Mouse (Mus musculus): ENCODE measurements at regions not wholly inside any gene's neighbourhood (a gene's known extent, or its start where the extent isn't known, plus 50 kb on each side); places are given as distances from the start of the nearest gene placed in this dataset.

DNA sequence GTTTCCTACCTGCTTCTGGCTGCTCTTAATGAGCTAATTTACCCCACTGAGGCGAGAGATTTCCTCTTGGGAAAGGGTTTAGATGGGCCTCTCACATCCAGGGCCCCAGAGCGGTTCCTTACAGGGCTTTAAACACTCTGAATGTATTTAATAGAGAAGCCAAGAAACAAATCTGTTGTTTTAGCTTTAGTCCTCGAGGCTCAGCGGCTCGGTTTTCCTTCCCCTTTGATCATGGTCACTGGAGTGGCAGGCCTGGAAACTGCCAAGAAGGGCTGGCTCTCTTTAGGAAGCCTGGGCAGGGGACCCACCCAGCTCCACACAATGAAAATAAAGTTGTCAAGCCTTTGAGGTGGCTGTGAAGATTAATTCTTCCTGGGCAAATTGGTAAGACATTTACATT, 127.5 kb upstream of the Jag1 start:
- peak; percentile 39 for DNase-seq (ENCODE audit: low spot score)

DNA sequence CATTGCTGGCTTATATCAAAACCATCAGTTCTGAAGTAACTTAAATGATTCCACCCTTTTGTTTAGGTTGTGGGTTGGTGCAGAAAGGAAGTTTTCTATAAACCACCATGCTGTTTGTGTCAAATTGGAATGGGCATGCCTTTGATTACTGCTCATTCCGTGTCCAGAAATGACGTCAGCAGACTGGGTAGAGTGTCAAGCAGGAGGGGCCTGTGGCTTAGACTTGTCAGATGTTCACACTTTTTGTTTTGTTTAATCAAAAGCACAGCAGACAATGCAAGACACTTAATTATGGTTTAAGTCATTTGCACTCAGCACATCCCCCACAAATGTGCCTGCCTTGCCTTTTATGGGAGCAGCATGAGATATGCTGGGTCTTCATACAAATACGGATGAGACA, 120.5 kb upstream of the Jag1 start:
- no peak for DNase-seq (ENCODE audit: low spot score)

DNA sequence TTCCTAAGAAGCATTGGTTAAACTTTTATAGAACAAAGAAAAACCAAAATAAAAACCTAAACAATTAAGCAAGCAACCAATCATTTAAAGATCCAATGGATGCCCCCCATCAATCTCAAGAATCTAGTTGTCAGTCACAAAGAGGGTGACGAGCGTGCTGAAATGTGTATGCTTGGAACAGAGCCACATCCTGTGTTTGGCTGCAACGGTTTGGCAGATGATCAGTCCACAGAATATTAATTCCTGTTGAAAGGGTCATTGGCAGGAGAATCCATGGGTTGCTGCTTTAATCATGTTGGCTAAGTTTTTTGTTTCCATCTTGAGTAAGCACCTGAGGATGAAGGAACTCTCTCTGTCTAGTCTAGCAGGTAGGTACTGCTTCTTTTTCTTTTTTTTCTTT, 117.5 kb upstream of the Jag1 start:
- DNase-seq (ENCODE audit: low spot score) = no peak

DNA sequence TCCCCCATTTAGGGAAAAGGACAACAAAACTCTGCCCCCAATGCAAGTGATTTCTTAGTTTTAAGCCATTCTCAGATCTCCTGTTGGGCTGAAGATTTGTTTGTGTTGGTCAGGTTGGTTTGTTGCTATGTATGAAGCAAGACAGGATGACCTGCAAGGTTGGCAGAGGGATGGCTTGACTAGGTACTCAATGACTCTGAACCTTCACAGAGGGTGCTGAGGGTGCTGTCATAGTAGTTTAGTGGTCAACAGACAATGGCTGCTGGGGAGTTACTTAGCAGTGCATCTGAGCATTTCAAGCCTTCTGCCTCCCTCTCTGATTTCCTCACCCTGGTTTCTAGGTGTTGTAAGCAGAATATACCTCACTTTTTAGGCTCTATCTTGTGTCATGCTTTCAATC, 114.7 kb upstream of the Jag1 start:
- no peak for DNase-seq (ENCODE audit: low spot score)

DNA sequence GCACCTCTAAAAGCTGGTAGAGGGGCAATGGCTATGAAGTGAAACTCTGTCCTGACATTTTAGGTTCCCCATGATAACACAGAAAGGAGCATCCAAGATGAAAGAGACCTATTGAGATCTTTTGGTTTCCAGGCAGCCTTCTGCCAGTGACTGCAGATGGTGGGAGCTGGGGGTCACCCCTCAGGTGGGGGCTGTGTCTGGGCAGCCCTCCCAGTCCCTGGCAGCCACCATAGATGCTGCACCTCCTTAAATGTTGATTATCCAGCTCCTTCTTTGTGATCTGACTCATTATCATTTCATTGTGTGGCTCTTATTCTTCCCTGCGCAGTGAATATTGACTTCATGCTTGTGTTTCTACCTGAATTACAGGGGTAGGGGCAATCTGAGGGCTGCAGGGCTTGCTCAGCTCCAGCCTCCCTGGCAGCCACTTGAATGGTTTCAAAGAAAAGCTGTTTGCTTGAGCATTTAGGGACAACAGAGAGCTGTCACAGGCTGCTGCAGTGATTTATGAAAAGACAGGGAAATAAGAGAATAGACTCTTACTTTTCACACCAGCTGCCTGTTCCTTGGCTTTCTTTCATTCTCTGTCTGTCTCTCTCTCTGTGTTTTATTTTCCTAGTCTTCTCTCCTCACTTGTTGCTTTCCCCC, 113.1 kb upstream of the Jag1 start:
- no peak for DNase-seq (ENCODE audit: low spot score)

DNA sequence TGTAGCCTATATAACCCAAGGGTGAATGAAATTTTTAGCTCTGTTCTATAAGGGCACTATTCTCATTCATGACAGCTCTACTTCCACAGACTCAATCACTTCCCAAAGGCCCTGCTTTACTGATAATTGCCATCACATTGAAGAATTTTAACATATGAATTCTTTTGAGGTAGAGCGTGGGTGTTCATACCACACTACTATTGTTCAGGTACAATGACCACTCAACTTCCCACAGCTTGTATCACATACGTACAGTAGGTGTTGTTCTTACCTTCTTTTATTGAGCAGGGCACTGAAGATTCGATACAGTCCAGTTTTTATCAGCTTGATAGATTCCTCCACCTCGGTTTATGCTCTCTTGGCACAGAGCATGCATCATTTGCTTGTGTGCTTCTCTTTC, 111.1 kb upstream of the Jag1 start:
- no peak for DNase-seq (ENCODE audit: low spot score)

DNA sequence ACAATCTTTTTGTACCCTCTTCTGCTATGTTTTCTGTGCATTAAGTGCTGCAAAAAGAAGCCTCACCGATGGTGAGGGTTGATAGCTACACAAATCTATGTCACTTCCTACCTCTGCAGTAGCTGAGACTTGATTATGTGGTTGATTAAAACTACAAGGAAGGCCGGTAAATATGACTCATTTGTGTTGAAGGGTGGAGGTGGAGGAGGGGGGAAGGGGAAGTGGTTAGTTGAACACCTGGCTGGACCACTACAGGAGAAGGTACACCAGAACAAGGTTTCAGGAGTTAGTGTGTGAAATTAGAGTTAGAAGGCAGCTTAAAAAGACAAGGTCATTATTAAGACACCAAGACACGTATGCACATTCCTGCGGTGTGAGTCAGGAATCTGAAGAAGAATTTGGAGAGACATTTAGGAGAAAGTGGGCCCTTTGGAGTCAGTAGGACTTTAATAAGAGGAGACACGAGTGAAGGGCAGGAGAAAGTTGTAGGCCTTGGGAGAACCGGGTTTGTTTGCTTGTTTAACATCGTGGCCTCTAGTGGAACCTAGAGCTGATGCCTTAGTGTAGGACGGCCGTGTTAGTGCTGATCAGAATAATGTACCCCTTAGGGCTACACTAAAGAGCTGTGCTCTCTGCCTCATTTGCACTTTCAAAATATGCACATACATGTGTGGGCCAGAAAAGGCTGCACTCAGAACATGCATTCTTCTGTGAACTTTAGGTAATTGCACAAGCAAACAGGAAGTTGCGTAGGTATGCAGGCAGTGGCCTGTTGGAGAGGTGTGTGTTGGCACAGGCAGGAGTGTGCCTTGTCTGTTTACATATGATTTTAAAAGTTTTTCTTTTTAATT, 108.5 kb upstream of the Jag1 start:
- DNase-seq (ENCODE audit: low spot score) = no peak

DNA sequence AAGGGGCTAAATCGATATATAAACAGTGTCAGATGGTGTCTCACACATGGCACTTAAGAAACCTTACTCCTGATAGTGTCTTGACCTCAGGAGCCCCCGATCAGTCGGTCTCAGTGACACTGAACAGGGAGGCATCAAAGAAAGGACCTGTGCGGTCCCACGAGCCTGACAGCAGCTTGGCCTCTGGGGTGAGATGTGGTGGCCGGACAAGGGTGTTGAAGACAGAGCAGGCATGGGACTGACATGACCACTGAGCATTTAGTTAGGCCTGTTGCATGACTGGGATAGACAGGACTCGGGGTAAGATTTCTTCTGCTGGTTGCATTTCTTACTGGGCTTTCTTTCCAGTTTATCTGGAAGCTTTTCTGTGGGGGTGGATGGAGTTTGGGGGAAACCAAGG, 99.3 kb upstream of the Jag1 start:
- no peak for DNase-seq (ENCODE audit: low spot score)

DNA sequence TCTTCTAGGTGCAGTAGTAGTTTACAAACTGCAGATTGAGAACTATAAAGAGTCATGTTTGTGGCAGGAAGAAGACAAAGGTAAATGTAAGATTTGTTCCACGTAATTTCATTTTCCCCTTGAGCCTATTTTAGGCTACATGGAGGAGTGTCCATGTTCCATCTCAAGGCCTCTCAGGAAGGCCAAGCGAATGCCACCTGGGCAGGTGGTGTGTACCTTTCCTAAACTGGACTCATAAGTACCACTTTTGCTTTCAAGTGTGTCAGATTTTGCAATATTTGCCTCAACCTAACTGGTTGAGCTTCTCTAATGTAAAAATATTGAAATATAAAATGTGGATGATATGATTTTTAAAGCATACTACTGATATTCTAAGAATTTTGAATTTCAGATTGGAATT, 91.4 kb upstream of the Jag1 start:
- no peak for DNase-seq (ENCODE audit: low spot score)

DNA sequence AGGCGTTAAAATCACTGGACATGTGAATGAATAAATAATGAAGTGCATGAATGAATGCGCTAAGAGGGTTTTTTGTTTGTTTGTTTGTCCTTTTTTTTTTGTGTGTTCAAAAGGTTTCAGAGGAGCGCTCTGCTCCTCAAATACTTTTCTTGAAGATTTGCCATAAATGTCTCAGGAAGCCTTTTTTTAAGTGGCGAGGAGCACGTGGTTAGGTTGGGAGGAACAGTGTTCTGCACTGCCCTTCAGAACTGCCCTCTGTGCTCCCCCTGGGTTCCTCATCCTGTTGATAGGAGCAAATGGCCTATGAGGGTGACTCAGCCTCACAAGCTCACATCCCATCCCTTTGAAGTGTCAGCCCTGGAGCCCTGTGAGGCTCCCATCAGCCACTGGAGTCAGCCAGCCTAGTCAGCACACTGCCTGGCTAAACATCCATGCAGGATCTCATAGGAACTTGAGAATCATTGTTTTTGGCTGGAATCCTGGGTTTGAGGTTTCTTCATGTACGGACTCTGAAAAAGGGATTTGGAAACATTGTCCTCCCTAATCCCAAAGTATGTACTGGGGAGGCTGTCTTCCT, 87.9 kb upstream of the Jag1 start:
- DNase-seq (ENCODE audit: low spot score) = no peak

DNA sequence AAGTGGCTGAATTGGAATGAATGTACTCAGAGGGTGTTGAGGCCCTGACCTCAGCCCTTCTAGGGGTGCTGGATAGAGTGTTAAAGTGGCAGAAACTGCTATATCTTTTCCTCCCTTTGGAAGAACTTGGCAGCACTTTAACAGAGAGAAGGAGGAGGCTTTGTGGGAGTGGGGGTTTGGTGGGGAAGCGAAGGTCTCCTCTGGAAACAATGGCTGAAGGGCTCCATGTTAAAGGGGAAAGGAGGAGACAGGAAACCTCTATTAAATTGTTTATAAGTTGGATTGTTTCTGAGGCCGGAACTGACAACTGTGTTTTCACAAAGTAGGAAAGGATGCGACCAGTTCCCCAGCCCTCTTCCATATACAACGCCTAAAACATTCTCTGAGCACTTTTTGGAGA, 83.7 kb upstream of the Jag1 start:
- no peak for DNase-seq (ENCODE audit: low spot score)

DNA sequence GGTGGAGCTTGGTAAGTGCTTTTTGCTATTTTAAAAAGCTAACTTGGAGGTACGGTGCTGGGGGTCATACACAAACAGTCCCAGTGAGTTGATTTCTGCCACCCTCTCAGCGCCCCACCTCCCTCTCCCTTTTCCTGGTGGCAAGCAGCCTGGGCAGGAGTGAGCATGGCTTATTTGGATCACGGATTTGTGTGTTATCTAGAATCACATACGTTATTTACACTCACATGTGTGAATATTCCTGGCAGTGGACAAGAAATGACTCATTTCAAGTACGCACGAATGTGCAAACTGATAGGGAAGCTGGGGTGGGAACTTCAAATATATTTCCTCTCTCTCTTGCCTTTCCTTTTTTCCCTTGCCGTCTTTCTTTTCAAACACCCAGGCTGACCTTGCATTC, 75.7 kb upstream of the Jag1 start:
- DNase-seq (ENCODE audit: low spot score) = no peak

DNA sequence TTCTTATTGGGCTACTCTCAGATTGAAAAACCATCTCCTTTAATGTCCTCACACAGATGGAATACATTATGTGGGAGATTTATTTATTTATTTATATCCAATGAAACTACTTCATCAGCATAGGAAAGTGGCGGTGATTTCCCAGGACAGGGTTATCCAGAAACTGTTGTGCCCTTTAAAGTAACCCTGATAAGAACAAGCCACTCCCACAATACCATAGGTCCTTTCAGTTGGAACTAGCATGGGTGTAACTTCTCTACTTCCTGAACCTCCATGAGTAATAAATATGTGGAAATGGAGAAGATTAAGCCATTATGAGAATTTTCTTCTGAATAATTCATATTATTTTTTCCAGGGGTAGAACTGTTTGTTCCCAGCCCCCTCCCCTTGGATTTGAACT, 52.7 kb upstream of the Jag1 start:
- no peak for DNase-seq (ENCODE audit: low spot score)

DNA sequence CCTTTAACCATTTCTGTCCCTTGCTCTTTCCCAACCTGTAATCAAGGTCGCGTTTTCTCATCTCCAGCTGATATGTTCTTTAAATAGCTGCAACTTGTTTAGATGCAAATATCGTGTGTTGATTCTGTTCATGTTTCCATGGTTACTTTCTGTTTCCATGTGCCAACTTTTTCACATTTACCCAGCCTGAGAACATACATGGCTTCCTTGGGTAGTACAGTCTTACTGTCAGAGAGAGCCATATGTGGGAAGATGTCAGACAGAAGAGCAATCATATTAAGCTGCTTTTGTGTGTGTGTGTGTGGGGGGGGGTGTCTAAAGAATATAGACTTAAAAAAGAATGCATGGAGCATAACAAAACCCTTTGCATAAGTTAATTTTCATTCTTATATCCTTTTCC, 52.2 kb upstream of the Jag1 start:
- no peak for DNase-seq (ENCODE audit: low spot score)
